Mouse (Mus musculus) CH12.LX (cell line): ENCODE data around the gene Soga1.

Source experiments
- CHD2 ChIP-seq: IDR thresholded peaks from 2 replicates; pipeline ENCODE4 v1.6.1; 2011; ENCODE audit warnings: low read length, improper control_type of control experiment
- CTCF ChIP-seq, 2 experiments: IDR thresholded peaks in 1 of 2; conservative IDR thresholded peaks in 1 of 2; 2 replicates each; pipeline ENCODE4 v1.5.1; 2011 to 2012; ENCODE audit warnings: low read depth in 2 of 2, low read length in 2 of 2, improper control_type of control experiment in 1 of 2, inconsistent platforms in 1 of 2, mild to moderate bottlenecking in 1 of 2, moderate library complexity in 1 of 2
- GABPA ChIP-seq: IDR thresholded peaks from 2 replicates; pipeline ENCODE4 v1.6.1; 2012; ENCODE audit warnings: low read depth, low read length, improper control_type of control experiment, inconsistent platforms; ENCODE audit not compliant: insufficient replicate concordance
- JUN ChIP-seq: IDR thresholded peaks from 2 replicates; pipeline ENCODE4 v1.6.1; 2011; ENCODE audit warnings: low read depth, mild to moderate bottlenecking, low read length, improper control_type of control experiment, moderate library complexity; ENCODE audit not compliant: insufficient read depth
- NRF1 ChIP-seq: IDR thresholded peaks from 2 replicates; pipeline ENCODE4 v1.6.1; 2014; ENCODE audit warnings: low read depth, mild to moderate bottlenecking, inconsistent platforms, low read length, improper control_type of control experiment, moderate library complexity
- POLR2A ChIP-seq: IDR thresholded peaks from 2 replicates; pipeline ENCODE4 v1.6.1; 2011; ENCODE audit warnings: low read depth, mild to moderate bottlenecking, improper control_type of control experiment, low read length

DNA sequence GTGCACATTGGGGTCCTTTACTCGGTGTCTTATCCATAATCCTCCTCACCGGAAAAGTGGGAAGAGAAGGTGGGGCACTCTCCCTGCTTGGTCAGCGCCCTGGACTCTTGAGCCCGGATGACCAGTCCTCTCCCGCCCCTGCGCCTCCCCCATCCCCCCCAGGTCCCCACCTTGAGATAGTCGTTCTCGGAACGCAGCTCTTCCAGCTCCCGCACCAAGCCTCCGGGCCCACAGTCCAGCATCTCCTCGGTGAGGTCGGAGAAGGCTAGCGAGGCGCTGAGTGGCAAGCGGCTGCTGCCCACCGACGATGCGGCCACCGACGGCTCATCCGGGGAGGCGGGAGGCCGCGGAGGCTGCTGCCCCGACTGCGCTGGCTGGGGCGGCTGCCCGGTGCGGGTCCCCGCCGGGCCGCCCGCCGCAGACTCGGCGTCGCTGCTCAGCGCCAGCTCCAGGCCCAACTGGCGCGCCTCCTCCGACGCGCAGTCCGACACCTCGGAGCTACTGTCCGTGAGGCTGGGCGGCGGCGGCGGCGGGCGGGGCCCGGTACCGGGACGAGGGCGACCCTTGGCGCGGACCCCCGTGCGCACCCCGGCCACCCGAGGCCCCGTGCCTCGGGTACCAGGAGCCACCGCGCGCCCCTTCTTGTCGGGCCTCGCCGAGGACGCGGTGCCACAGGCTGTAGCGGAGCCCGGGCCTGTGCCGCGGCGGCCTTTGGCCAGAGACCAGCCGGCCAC, 828 bp downstream of the Soga1 start:
- TF ChIP-seq POLR2A (no peak), CHD2 (no peak), JUN (no peak), CTCF (conservative IDR thresholded peaks at IDR 0.05 in 1 of 2, IDR thresholded peaks at IDR 0.05 in 1 of 2; ENCODE audit: low read depth in 2 of 2, low read length in 2 of 2) (no peak), GABPA (no peak), NRF1 (no peak)
